16 mouse cellular contexts compared by ENCODE assay signal in genomic region chr16:87848799-87849198, GRCm38 (mm10).
"Had no signal": no experiment of that assay in that cellular context is flagged by ENCODE, and none has a peak within 500 bp of the region (broad histone marks: within the 10 kb centered on the region; RNA-seq: fewer than 3 reads in every experiment).

No protein-coding gene starts in this region.

- DNase-seq: retina, postnatal 1 day; right cerebral cortex, adult 18-20 months; right cerebral cortex, postnatal 14 days; right cerebral cortex, postnatal 25 days; right cerebral cortex, postnatal 4 days; spleen, adult 18-20 months; thymus, adult 18-20 months; thymus, adult 2 months; thymus, postnatal 14 days; thymus, postnatal 25 days; thymus, postnatal 36 days; thymus, postnatal 4 days had no signal

- H3K9me3 ChIP-seq: neural tube, embryonic 13.5 days; neural tube, embryonic 15.5 days; stomach, embryonic 15.5 days had no signal

- H3K27me3 ChIP-seq: neural tube, embryonic 13.5 days; neural tube, embryonic 15.5 days; stomach, embryonic 15.5 days had no signal

- H3K9ac ChIP-seq: neural tube, embryonic 13.5 days; neural tube, embryonic 15.5 days; stomach, embryonic 15.5 days had no signal

- H3K27ac ChIP-seq: neural tube, embryonic 13.5 days; neural tube, embryonic 15.5 days; stomach, embryonic 15.5 days; stomach, postnatal 0 days had no signal

- H3K4me1 ChIP-seq: neural tube, embryonic 13.5 days; neural tube, embryonic 15.5 days; stomach, embryonic 15.5 days had no signal

- H3K36me3 ChIP-seq: neural tube, embryonic 13.5 days; neural tube, embryonic 15.5 days; stomach, embryonic 15.5 days had no signal

- H3K4me3 ChIP-seq: neural tube, embryonic 13.5 days; neural tube, embryonic 15.5 days; stomach, embryonic 15.5 days had no signal

- H3K4me2 ChIP-seq: neural tube, embryonic 13.5 days; neural tube, embryonic 15.5 days; stomach, embryonic 15.5 days had no signal
